Mouse (Mus musculus) CH12.LX (cell line): ENCODE measurements at regions not wholly inside any gene's neighbourhood (a gene's known extent, or its start where the extent isn't known, plus 50 kb on each side); places are given as distances from the start of the nearest gene placed in this dataset.

Source experiments
- EP300 ChIP-seq: IDR thresholded peaks from 2 replicates; pipeline ENCODE4 v1.6.1; 2011; ENCODE audit warnings: low read length, improper control_type of control experiment
- JUN ChIP-seq: IDR thresholded peaks from 2 replicates; pipeline ENCODE4 v1.6.1; 2011; ENCODE audit warnings: low read depth, mild to moderate bottlenecking, low read length, improper control_type of control experiment, moderate library complexity; ENCODE audit not compliant: insufficient read depth
- MYC ChIP-seq: IDR thresholded peaks from 2 replicates; pipeline ENCODE4 v1.6.1; 2011; ENCODE audit warnings: low read depth, mild to moderate bottlenecking, improper control_type of control experiment, low read length
- POLR2A ChIP-seq: IDR thresholded peaks from 2 replicates; pipeline ENCODE4 v1.6.1; 2011; ENCODE audit warnings: low read depth, mild to moderate bottlenecking, improper control_type of control experiment, low read length

- TF ChIP-seq MYC (no peak), POLR2A (no peak), JUN (no peak), EP300 (no peak)
Measured at GRCm38 (mm10) chr5:29870537-29870936, 134.8 kb upstream of the Gm5129 start.
